Mouse (Mus musculus) stomach, adult 2 months (tissue): ENCODE measurements around the gene Cryl1. TPM values are rescaled to one million over a fixed set of nuclear protein-coding genes. Genes with fewer than 3 reads are reported as not detected.

Experiments
- polyA plus RNA-seq: library from polyadenylated mRNA; depleted of rRNA; stranded (reverse); fragments of >200 nt; gene quantifications from 2 replicates; pipeline ENCODE4 v1.2.3, GENCODE M21; 2012; rRNA removed

Gene Cryl1
- 7.9 and 10.0 TPM in 2 replicates for polyA plus RNA-seq

DNA sequence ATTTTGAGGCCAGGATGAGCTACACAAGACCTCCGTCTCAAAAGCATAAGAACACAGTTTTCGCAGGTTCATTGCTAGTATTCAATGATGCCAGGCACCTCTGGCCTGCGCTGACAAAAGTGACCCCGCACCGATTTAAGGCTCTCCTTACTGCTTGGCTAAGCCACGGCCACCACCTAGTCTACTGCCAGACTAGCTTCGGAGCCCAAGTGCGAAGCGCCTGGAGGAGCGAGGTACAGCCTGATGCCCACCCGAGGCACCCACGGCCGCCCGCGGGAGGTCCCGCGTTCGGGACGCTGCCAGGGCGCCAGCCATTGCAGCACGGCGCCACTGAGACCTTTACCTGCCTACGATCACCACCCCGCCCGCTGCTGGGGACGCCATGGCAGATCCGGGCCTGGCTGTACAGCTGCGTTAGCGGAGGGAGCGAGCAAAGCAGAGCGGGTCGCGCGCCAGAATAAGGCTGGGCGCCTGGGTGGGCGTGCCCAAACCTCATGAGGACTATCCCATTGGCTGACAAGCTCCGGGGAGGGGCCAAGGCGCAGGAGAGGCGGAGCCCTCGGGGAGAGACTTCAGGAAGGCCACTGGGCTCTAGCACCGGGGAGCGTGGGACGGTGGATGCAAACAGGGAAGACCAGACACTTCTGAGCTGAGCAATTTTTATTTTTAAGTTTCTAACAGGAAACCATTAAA is at the start of gene Cryl1:
Gene Cryl1, minus strand, starts transcription at position 465 of the 693 bp plus-strand sequence.

DNA sequence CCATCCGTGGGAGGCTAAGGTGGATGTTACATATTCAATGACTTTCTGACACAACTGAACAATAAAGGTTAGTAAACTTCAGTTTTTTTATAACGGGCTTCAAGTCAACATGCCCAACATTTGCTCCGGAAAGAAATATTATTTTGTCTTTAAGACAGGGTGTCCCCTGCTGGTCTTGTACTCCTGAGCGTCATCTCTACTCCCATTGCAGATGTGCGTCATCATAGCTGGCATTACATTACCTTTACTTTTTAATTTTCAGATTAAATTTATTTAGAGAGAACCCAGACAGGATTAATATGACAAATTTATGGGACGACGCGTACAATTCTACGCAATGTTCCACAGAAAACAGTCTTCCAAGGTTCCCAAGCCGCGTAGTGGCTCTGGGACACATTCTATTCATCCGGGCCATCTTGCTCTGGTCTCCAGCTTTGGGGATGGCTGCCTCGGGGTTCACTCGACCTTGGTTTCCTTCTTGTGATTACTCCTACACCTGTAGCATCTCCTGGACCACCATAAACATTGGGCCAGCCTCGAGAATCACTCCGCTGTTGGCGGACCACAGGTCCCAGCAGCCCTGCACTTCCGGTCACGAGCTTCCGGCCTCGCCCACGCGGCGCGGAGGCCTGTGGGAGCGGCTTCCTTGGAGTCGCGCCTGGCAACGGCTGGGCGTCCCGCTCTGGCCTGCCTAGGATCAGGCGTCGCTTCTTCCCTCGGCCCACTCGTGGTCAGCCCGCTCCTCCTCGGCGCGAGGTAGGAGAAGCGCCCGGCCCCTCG is 25.3 kb upstream of the Cryl1 start, which contains the start of gene Ift88:
Gene Ift88, plus strand, starts transcription at position 631 of the 780 bp plus-strand sequence.

Other genes with a start within 250 kb of the Cryl1 start
- 0.83 and 1.1 TPM in 2 replicates for gene Ift88, start 25.5 kb upstream of the Cryl1 start, polyA plus RNA-seq
- gene Il17d, start 126.2 kb upstream of the Cryl1 start, polyA plus RNA-seq = 8.9 and 14.4 TPM in 2 replicates
- 2.9 and 3.7 TPM in 2 replicates for gene Eef1akmt1, start 173.1 kb upstream of the Cryl1 start, polyA plus RNA-seq